10 mouse cellular contexts compared by ENCODE assay signal in the genomic region with DNA sequence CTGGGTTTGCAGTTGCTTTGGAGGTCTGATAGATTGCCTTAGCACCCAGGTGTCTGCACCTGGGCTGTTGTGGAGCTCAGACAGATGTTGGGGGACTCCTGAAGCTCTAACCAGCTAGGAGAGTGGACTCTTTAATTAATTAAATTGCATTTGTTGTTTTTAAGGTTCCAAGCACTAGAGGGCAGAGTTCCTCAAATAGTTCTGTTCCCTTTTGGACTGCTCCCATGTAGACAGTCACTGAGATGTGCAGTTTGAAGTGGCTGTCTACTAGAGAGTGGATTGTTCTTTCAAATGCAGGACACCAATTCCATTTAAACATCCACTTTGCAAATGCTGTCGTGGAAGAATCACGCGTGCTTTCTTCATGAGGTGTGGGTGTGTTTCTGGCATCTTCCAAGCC. TPM values are rescaled to one million over a fixed set of nuclear protein-coding genes. Genes with fewer than 3 reads are reported as not detected.
DNase-seq lines count a peak whose midpoint lies in the region; ATAC-seq lines count a peak whose summit lies in the region.
"Had no signal": no experiment of that assay in that cellular context is flagged by ENCODE, and none has a peak within 500 bp of the region (broad histone marks: within the 10 kb centered on the region; RNA-seq: fewer than 3 reads in every experiment).

No protein-coding gene starts in this region.

- no peaks in the 10 kb centered on the region for H3K9me3 ChIP-seq in hindbrain, embryonic 13.5 days
- H3K9me3 ChIP-seq in hindbrain, embryonic 12.5 days (replicated peaks) = no peaks in the 10 kb centered on the region
- H3K9me3 ChIP-seq: stomach, embryonic 15.5 days had no signal

- no peak overlapping the region for H3K4me2 ChIP-seq in hindbrain, embryonic 13.5 days
- no peak overlapping the region for H3K4me2 ChIP-seq in hindbrain, embryonic 12.5 days (replicated peaks)
- H3K4me2 ChIP-seq: stomach, embryonic 15.5 days had no signal

- no peak overlapping the region for H3K9ac ChIP-seq in hindbrain, embryonic 13.5 days
- H3K9ac ChIP-seq in hindbrain, embryonic 12.5 days = no peak overlapping the region
- H3K9ac ChIP-seq: stomach, embryonic 15.5 days had no signal

- H3K27ac ChIP-seq in hindbrain, embryonic 13.5 days = no peak overlapping the region
- no peak overlapping the region for H3K27ac ChIP-seq in hindbrain, embryonic 12.5 days
- H3K27ac ChIP-seq: stomach, embryonic 15.5 days had no signal

- peaks cover 35% of the 10 kb centered on the region for H3K36me3 ChIP-seq in hindbrain, embryonic 13.5 days
- H3K36me3 ChIP-seq in hindbrain, embryonic 12.5 days = peaks cover 28% of the 10 kb centered on the region

- WGBS in hindbrain, embryonic 13.5 days = 54% methylated on average over 3 of the region's 3 CpGs
- whole genome bisulfite sequencing in hindbrain, embryonic 12.5 days = 50% methylated on average over 3 of the region's 3 CpGs

- no peak overlapping the region for H3K4me3 ChIP-seq in hindbrain, embryonic 13.5 days
- no peak overlapping the region for H3K4me3 ChIP-seq in hindbrain, embryonic 12.5 days
- H3K4me3 ChIP-seq: stomach, embryonic 15.5 days had no signal

- H3K27me3 ChIP-seq in hindbrain, embryonic 13.5 days = no peaks in the 10 kb centered on the region
- no peaks in the 10 kb centered on the region for H3K27me3 ChIP-seq in hindbrain, embryonic 12.5 days
- H3K27me3 ChIP-seq: stomach, embryonic 15.5 days had no signal

- H3K4me1 ChIP-seq in hindbrain, embryonic 13.5 days (replicated peaks) = no peaks in the 10 kb centered on the region
- peaks cover 7% of the 10 kb centered on the region; the same call in 1 of the 2 replicates for H3K4me1 ChIP-seq in hindbrain, embryonic 12.5 days

- 0 out of 2 replicates have a peak, but pooled peaks have one; percentile 10 for ATAC-seq in hindbrain, embryonic 13.5 days (ENCODE audit: low FRiP score)
- no peak for ATAC-seq in hindbrain, embryonic 12.5 days (ENCODE audit: low FRiP score)
- no peak for ATAC-seq in inflammation-experienced regulatory T-cells, adult 6 months

- DNase-seq in ES-CJ7 (ENCODE audit: low read depth, low spot score) = peak; percentile 63
- DNase-seq in embryo, embryonic 10.5 days (ENCODE audit: low spot score) = peak; percentile 82
- DNase-seq in lung, postnatal 14 days = peak; percentile 15
- no peak for DNase-seq in left cerebral cortex, adult 18-20 months (ENCODE audit: low spot score in 2 of 2)
- DNase-seq in urinary bladder, postnatal 14 days (ENCODE audit: low spot score) = no peak
- DNase-seq: cerebellum, adult 9-11 months had no signal

RNA-seq across cellular contexts. Expression of a gene that starts 21.2 kb away (rescaled TPM):
- 152 and 158 TPM in 2 replicates for polyA plus RNA-seq in hindbrain, embryonic 13.5 days (2015; fragmentation: Nextera tagmentation; extraction: Ambion mirVana)
- 141 and 149 TPM in 2 replicates for polyA plus RNA-seq in hindbrain, embryonic 12.5 days (2016; fragmentation: Nextera tagmentation; extraction: Ambion mirVana)
- 10 to 100 TPM; 83.1 to 91.3 TPM for total RNA-seq in left cerebral cortex, adult 18-20 months (2021)
- polyA plus RNA-seq in inflammation-experienced regulatory T-cells, adult 6 months (2017; shearing (Covaris generic)) = 100 to 1,000 TPM; 107 to 152 (median 144) TPM

RNA-seq across cellular contexts. Expression of a gene that starts 21.3 kb away (rescaled TPM):
- 8.0 and 8.7 TPM in 2 replicates for polyA plus RNA-seq in hindbrain, embryonic 13.5 days (2015; fragmentation: Nextera tagmentation; extraction: Ambion mirVana)
- polyA plus RNA-seq in hindbrain, embryonic 12.5 days (2016; fragmentation: Nextera tagmentation; extraction: Ambion mirVana) = 8.0 and 8.4 TPM in 2 replicates
- total RNA-seq in left cerebral cortex, adult 18-20 months (2021) = 1 to 10 TPM; 7.2 to 7.7 TPM
- polyA plus RNA-seq in inflammation-experienced regulatory T-cells, adult 6 months (2017; shearing (Covaris generic)) = 1 to 10 TPM in 2 of 3 experiments, under 1 TPM in 1; 0.92 to 3.0 (median 2.4) TPM

RNA-seq across cellular contexts. Expression of a gene that starts 48.3 kb away (rescaled TPM):
- 2.6 and 2.7 TPM in 2 replicates for polyA plus RNA-seq in hindbrain, embryonic 13.5 days (2015; fragmentation: Nextera tagmentation; extraction: Ambion mirVana)
- polyA plus RNA-seq in hindbrain, embryonic 12.5 days (2016; fragmentation: Nextera tagmentation; extraction: Ambion mirVana) = 0.72 and 0.99 TPM in 2 replicates
- 10 to 100 TPM; 33.9 to 52.2 TPM for total RNA-seq in left cerebral cortex, adult 18-20 months (2021)
- not detected for polyA plus RNA-seq in inflammation-experienced regulatory T-cells, adult 6 months (2017; shearing (Covaris generic))

Comparison
In these comparisons a context has a peak if more than half of its experiments do, and no peak if none do; other contexts are left out.
1. DNase-seq: peak in ES-CJ7 (single experiment), embryo, embryonic 10.5 days (single experiment) and lung, postnatal 14 days (single experiment); none in left cerebral cortex, adult 18-20 months (0 of 2) and urinary bladder, postnatal 14 days (single experiment).